Mouse (Mus musculus) adrenal gland, adult (tissue): ENCODE data around the gene Ppp2r5a.

Experiments used
- DNase-seq, 2 experiments: peaks; one replicate each; pipeline ENCODE4 v3.0.0; 2022 to 2023; ENCODE audit warnings: low spot score in 1 of 2; ENCODE audit not compliant: inconsistent age in 2 of 2

Gene Ppp2r5a

DNA sequence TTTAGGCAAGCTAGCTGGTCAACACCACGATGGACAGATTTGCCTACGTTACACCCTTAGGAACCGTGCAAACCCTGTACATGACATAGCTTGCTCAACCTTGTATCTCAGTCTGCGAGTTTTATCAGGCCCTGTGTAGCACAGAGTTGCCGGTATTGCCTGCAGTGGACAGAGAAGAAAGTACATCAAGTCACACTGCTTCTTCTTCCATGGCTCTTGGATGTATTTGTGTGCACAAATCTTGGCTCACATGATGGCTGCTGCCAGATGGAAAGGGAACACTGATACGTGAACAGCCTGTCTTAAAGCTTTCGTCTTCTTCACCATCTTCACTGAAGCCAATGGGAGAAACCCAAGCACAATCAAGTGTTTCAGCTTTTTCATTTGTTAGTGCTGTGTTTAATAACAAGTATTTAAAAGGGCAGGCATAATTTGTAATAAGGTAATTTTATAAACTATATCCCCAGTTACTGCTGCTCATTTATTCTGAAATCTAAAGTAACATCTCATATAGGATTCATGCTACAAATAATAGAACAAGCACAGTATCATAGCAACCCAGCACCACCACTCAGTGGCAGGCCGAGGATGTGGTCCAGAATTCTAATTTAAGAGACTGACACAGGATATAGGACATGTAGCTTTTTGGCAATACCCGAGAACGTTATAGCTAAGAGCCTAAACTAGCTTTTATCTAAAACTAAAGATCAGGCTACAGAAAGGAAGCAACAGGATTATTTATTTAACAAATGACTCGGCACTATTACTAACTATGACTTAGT, 20.9 kb downstream of the Ppp2r5a start:
- DNase-seq = no peak

DNA sequence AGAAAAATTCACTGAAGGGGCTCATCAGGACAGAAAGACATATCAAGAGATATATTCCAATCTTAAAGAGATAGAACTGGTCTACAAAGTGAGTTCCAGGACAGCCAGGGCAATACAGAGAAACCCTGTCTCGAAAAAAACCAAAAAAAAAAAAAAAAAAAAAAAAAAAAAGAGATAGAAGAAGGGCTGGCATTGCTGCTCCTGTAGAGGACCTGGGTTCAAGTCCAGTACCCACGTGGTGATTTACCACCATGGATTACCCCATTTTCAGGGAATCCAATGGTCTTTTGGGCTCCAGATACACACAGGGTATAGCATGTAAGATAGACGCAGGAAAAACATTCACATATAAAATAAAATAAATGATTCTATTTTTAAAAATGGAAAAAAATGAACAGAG, 22.2 kb downstream of the Ppp2r5a start:
- DNase-seq = no peak

DNA sequence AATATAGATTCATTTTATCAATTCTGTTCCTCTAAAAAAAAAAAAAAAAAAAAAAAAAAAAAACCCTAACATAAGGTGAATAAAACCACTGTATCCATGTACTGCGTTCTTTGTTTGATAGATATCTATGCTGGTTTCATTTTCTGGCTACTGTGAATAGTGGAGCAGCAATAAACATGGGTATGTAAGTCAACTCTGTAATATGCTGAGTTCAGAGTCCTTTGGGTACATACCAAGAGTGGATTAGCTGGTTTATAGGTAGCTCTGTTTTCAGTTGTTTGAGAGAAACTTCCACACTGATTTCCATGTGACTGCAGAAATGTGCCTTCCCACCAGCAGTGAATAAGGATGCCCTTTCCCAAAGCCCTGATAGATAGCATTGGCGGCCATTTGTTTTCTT, 25.0 kb downstream of the Ppp2r5a start:
- DNase-seq = no peak

DNA sequence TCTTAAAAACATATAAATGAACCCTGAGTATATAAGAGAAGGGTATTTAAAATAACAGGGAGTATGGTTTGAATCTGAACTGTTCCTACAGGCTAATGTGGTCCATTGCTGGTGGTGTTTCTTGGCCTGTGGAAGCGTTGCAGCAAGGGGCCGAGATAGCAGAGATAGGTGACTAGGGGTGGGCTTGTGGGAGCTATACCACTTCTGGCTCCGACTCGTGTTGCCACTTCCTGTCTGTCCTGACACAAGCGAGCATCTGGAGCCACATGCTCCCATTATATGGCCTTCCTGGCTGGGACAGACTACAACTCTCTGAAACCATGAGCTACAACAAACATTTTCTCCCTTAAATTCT, 27.5 kb downstream of the Ppp2r5a start:
- no peak for DNase-seq

DNA sequence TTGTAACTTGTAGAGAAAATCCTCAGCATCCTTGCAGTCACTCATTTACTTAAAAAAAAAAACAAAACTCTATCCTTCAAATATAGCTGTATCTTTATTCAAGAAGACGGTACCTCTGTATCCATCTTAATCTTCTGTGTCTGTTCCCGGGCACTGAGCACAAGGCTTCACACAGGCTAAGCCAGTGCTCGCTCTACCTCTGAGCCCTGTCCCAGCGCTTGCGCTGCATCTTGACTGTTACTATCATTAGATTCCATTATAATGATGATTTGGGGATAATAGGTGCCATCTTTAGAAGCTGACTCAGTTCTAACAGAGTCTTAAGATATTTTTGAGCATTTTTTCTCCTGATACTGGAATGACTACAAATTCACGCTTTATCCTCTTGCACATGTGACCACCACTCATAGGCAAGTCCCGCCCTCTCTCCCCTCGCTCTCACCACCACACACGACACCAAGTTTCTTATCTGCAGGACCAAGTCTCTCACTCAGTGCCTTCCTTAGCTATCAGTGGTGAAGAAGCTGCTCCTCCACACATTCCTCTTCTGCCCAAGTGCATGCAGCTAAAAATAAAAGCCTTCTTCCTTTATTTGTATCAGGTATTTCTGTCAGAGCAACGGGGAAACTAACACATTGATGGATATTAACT, 28.0 kb downstream of the Ppp2r5a start:
- DNase-seq = no peak

DNA sequence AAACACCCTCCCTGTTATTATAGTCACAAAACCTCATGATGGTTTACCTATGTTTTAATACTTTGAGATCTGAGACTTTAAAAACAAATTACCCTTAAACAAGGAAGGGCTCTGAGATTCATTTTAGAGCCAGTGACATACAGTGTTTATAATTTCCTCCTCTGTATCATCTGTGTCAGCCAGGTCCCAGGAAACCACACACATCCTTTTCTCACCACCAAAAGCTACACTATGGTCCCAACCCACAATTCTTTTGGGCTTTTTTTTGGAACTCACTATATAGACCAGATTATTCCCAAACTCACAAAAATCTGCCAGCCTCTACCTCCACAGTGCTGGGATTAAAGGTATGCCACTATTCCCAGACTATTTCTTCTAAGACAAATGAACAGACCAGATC, 33.9 kb downstream of the Ppp2r5a start:
- no peak for DNase-seq

DNA sequence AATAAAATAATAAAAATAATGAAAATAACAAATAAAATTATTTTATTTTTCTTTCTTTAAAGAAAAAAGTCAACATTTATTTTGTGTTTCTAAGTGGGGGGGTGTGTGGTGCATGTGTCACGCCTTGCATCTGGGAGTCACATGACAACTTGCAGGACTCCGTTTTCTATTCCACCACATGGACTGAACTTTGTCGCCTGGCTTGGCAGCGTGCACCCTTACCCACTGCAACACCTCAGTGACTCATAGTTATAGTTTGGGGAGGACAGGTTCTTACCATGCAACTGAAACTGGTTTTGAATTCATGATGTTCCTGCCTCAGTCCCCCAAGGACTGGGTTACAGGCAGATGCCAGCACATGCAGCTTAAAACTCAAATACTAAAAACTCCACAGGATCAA, 34.9 kb downstream of the Ppp2r5a start:
- peak in 1 of 2 experiments; percentile 26 for DNase-seq

DNA sequence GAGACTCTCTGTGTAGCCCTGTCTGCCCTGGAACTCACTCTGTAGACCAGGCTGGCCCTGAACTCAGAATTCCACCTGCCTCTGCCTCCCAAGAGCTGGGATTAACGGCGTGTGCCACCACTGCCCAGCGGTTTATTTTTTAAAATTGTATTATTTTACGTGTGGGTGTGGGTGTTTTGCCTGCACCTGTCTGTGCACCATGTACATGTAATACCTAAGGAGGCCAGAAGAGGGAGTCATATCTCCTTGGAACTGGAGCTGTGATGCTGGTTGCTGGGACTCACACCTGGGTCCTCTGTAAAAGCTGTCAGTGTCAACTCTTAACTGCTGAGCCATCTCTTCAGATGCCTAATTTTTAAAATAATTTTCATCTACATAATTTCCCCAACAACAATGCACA, 38.6 kb downstream of the Ppp2r5a start:
- DNase-seq = peak in 1 of 2 experiments; percentile 78

DNA sequence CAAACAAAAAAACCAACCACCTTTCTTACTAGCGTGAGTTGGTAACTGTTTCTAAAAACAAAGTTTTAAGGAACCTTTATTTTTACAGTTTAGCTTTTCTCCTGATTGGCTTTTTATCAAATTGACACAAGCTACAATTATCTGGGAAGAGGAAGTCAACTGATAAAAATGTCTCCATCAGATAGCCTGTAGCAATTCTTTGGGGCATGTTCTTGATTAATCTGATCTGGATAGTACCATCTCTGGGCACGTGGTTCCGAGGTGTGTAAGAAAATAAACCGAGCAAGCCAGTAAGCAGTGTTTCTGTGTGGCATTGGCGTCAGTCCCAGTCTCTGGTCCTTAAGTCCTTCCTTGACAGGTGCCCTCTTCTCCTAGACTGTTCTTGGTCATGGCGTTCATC, 40.7 kb downstream of the Ppp2r5a start:
- no peak for DNase-seq

DNA sequence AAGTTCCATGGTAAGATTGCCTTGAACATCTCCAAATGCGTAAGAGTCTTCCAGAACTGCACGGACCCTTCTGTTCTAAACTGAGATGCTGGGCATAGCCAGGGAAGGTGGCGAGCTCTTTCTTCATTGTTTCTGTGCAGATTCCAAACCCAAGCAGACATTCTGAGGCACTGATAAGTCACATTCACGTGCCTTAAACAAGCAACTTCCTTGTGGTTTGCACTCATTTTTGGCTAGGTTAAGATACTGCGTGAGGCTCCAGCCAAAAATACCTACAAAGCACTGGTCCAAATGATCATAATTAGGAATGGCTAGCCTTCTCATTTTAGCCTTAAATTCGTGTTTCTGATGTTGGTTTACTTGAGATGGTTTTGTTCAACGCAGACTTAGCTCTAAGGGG, 43.6 kb downstream of the Ppp2r5a start:
- no peak for DNase-seq

DNA sequence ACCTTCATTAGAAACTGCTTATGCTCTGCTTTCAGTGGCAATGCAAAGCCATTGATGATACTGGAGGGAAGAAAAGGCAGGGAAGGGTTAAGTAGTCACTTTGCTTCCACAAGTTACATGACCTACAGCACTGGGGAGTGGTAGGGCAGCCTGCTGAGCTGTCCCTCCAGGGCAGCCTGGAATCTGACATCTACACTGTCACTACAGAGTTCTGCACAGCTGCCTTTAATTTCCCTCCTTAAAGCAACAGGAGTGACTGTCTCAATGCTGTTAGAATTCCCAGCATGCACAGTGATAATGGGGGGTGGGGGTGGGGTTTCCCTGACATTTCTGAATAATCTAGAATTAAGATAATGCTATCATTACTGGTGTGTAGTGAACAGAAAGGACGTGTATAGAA, 46.1 kb downstream of the Ppp2r5a start:
- no peak for DNase-seq

DNA sequence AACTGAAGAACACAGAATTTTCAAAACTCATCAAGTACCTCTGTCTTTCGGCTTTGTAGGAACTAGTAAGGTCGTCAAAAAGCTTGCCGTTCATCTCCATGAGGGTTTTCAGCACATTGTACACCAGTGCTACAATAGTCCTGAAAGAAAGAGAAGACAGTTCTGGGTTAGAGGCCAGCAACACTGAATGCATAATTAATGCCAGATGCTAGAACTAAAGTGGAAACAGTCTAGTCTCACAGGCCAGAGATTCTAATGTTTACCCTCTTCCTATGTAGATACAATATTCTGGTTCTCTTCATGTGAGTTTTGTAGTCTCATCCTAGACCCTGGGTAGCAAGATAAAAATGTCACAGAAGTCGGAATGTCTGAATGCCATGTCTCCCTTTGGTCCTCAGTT, 49.2 kb downstream of the Ppp2r5a start:
- DNase-seq = no peak

DNA sequence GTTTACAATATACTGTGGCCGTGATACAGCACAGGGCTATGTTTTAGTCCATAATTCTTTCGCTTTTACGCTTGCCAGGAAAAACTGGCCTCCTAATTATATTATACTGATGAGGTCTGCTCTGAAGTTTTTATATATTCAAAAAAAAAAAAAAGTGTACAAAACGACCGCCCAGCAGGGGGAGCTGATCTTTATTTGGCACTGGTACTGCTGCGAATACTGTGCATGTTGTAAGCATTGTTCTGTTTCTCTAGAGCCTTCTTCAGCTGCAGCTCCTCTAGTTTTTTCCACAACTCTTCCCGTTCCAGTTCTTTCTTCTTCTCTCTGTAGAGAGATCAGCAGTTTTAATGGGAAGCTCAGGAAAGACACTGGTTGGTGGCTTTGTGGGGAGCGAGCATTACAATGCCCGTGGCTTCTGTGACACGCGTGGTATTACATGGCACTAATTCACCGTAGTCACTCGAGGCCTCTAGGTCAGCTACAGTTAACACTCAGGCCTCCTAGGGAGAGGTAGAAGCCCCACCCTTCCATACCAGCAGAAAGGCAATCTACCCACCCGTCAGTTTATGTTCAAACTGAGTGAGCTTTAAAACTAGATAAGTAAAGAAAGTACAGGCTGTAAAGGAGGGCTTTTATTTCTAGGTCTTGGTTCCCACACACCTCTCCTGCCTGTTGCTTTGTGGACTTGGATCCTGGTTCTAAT, 50.1 kb downstream of the Ppp2r5a start:
- peak in 1 of 2 experiments; percentile 86 for DNase-seq

DNA sequence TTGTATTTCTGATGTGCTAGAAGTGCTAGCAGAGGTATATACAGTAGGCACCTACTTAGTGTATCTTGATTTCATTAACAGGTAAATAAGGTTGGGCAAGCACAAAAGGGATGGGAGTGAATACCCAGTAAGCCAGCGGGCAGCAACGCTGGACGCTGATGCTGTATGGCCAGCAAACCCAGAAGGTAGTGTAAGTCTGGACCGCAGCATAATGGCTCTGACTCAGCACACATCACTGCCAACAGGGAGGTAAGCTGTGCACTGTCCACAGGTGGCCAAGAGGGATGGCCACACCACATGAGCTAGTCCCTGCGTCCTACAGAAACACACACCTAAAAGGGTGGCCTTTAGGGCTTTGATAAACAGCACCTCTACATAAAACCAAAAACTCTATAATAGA, 52.7 kb downstream of the Ppp2r5a start:
- DNase-seq = no peak

DNA sequence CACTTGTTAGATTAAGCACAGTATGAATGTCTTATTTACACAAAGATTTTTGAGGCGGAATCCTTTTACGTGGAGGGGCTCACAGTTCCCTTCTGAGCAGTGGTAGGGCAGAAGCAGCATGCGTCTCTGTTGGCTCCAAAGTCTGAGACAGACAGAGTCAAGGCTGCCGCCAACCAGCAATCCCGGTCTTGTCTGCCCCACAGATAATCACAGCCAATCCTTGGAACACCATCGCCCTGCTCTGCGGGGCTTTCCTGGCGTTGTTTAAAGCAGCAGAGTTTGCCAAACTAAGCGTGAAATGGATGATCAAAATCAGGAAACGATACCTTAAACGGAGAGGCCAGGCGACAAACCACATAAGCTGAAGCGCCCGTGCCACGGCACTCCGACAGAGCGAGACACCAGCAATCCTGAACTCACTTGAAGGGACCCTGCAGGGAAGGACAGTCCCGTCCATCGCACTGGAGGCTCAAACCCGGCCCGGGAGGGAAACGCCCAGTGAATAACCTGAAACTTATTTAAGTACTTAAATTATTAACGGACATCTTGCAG, 53.5 kb downstream of the Ppp2r5a start:
- no peak for DNase-seq

DNA sequence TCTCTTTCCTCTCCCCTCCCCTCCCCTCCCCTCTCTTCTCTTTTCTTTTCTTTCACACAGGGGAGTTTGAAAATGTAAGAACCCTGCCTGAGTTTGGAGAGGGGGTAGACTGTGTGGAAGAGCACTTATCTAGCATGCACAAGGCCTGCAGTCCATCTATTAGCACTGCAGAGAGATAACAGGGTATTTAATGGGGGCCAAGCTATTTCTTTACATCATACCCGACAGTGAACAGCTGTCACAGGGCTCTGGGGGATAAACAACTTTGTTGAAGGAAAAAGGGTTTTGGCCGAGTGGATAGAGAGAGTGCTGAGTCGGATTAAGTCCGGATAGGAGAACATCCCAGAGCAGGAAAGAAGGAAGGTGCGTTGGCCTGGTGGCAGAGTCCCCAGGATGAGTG, 54.1 kb downstream of the Ppp2r5a start:
- no peak for DNase-seq

DNA sequence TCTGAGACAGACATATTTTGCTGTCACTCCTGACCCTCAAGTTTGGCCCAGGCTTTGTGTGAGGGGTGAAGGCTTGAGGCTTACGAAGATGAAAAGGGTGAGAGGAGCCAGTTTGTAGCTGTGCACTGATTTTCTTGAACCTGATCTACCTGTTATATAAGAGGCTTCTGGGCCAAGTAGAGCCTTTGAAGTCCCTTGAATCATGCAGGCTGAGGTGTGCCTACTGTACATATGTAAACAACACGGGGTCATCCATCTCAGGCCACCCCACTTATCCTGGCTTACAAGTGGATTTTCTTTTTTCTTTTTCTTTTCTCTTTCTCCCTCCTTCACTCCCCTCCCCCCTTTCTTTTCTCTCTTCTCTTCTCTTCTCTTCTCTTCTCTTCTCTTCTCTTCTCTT, 54.5 kb downstream of the Ppp2r5a start:
- no peak for DNase-seq

DNA sequence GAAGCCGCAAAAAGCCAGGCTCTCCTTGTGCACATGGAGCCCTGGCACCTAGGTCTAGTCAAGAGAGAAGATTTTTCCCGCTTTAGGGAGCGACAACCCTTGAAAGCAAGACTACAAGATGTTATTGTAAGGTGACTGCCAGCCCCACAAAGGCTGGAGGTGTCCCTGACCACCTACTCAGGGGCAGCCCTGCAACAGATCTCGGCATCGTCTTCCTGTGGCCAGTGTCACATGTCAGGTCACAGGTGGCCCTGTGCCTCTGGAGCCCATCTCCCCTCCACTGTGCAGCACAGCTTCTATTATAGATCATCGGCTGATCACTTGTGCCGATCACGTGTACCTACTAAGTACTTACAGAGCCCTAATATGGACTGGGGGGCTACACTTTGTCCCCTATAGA, 55.5 kb downstream of the Ppp2r5a start:
- no peak for DNase-seq

DNA sequence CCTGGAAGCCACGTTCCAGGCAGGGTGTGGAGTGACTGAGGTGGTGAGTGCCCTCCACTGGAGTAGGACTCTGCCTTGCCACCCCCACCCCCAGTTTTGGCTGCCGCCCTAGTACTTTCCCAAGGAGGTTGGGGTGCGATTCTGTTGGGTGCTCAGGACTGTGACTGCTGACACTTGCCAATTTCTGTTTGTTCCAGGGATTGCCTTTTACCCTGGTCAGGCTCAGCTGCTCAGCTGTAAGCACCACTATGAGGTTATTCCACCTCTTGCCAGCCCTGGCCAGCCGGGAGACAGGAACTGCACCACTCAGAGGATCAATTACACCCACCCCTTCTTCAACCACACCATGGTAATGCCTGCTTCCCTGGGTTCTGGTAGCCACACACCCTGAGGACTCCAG, 62.5 kb downstream of the Ppp2r5a start:
- DNase-seq = no peak

DNA sequence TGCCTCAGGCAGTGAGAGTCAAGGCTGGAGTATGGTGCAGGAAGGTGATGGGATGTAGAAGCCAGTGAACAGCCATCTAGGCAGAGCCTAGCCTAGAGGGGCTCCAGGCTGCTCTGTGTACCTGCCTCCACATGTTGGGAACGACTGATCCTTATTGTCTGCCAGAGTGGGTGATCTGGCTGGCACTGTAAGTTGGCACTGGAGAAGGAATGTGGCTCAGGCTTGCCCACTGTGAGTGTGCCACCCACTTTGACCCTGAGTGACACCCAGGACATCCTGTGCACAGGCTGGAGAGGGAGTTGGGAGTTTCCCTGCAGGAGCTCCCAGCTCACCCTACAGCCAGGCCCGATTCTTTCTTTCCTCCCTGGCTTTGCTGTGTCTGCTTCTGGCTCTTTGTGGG, 63.2 kb downstream of the Ppp2r5a start:
- DNase-seq = no peak

DNA sequence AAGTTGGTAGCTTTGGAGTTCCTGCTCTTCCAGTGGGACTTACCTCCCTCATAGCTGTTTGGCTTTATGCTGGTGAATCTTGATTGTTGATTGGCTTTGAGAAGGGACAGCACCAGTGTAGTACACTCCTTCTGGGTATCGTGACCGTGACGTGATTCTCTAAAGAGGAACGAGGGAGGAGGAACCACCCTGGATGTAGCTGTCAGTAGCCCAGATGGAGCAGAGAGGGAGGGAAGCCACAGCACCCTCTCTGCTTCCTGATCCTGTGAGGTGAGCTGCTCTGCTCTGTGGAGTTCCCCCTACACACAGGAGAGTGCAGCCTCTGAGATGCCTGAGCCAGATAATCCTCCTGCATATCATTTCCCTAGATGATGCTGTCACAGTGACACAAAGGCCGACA, 68.6 kb downstream of the Ppp2r5a start:
- no peak for DNase-seq

DNA sequence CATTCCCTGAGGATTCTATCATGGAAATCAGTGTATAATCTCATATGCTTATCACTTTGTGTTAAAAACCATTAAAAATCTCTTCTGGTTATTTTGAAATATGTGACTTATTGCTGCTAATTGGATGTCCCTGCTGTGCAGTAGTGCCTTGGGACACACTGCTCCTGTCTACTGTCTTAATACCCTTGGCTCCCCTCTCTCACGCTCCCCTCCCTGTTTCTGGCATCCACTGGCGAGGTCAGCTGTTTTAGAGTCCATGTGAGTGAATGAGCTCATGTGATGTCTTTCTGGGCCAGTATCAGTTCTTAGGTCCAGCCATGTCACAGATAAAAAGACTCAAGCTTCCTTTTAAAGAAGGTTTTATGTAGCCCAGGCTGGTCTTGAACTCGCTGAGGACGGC, 72.7 kb downstream of the Ppp2r5a start:
- DNase-seq = no peak
